Mouse (Mus musculus): ENCODE data around the gene Il1rl2. TPM values are rescaled to one million over a fixed set of nuclear protein-coding genes. Genes with fewer than 3 reads are reported as not detected.
A peak's percentile ranks its signal among the peaks of the same experiment; 100 is the strongest.

Il1rl2 gene
- polyA plus RNA-seq, 1 experiment from 2014 or later = 7.7 TPM

GRCm38 (mm10) chr1:40324955-40325702, 719 bp downstream of the Il1rl2 start:
- H3K9me3 ChIP-seq (ENCODE audit: low read depth, low read length) = no peaks in the 10 kb centered on the region
- peak overlapping the region; percentile 53 for H3K9ac ChIP-seq
- no peaks in the 10 kb centered on the region for H3K36me3 ChIP-seq (ENCODE audit: insufficient read depth)
- peaks cover 9% of the 10 kb centered on the region; the same call in 1 of the 2 replicates for H3K4me1 ChIP-seq (ENCODE audit: insufficient read depth)
- no peak for TF ChIP-seq CTCF (IDR thresholded peaks at IDR 0.05; ENCODE audit: low read depth)
- H3K27ac ChIP-seq (ENCODE audit: low read depth) = no peak overlapping the region
- DNase-seq (peak; percentile 39), ATAC-seq (ENCODE audit: insufficient read depth) (peak; percentile 23; the same call in 1 of the 2 replicates)
- H3K27me3 ChIP-seq (ENCODE audit: insufficient read depth, low read length) = peaks cover 10% of the 10 kb centered on the region; the same call in 1 of the 2 replicates
- 2% methylated on average over 22 of the region's 22 CpGs for WGBS
- peak overlapping the region; percentile 90 for H3K4me2 ChIP-seq
- peak overlapping the region; percentile 46 for H3K4me3 ChIP-seq (ENCODE audit: low read depth, low read length)

GRCm38 (mm10) chr1:40325711-40326327, 1.4 kb downstream of the Il1rl2 start:
- DNase-seq (peak; percentile 11), ATAC-seq (ENCODE audit: insufficient read depth) (peak; percentile 7; the same call in 1 of the 2 replicates)
- Histone ChIP-seq H3K9ac (peak overlapping the region; percentile 53), H3K27ac (ENCODE audit: low read depth) (no peak overlapping the region), H3K4me1 (ENCODE audit: insufficient read depth) (peaks cover 9% of the 10 kb centered on the region; the same call in 1 of the 2 replicates), H3K9me3 (ENCODE audit: low read depth, low read length) (no peaks in the 10 kb centered on the region), H3K4me3 (ENCODE audit: low read depth, low read length) (peak overlapping the region; percentile 46), H3K4me2 (peak overlapping the region; percentile 90), H3K27me3 (ENCODE audit: insufficient read depth, low read length) (peaks cover 10% of the 10 kb centered on the region; the same call in 1 of the 2 replicates), H3K36me3 (ENCODE audit: insufficient read depth) (no peaks in the 10 kb centered on the region)
- TF ChIP-seq CTCF (IDR thresholded peaks at IDR 0.05; ENCODE audit: low read depth) = no peak
- 7% methylated on average over 29 of the region's 29 CpGs for WGBS

- H3K9ac ChIP-seq = no peak overlapping the region
- DNase-seq (no peak), ATAC-seq (ENCODE audit: insufficient read depth) (no peak)
- H3K27me3 ChIP-seq (ENCODE audit: insufficient read depth, low read length) = peaks cover 10% of the 10 kb centered on the region; the same call in 1 of the 2 replicates
- no peaks in the 10 kb centered on the region for H3K36me3 ChIP-seq (ENCODE audit: insufficient read depth)
- no peak overlapping the region for H3K4me2 ChIP-seq
- H3K9me3 ChIP-seq (ENCODE audit: low read depth, low read length) = no peaks in the 10 kb centered on the region
- H3K4me1 ChIP-seq (ENCODE audit: insufficient read depth) = peaks cover 9% of the 10 kb centered on the region; the same call in 1 of the 2 replicates
- WGBS = 76% methylated on average over 3 of the region's 3 CpGs
- no peak overlapping the region for H3K4me3 ChIP-seq (ENCODE audit: low read depth, low read length)
- no peak overlapping the region for H3K27ac ChIP-seq (ENCODE audit: low read depth)
- TF ChIP-seq CTCF (IDR thresholded peaks at IDR 0.05; ENCODE audit: low read depth) = no peak
These were observed 3.2 kb downstream of the Il1rl2 start for GRCm38 (mm10) chr1:40327604-40328003.

GRCm38 (mm10) chr1:40329526-40329925, 5.1 kb downstream of the Il1rl2 start:
- H3K4me3 ChIP-seq (ENCODE audit: low read depth, low read length) = no peak overlapping the region
- no peaks in the 10 kb centered on the region for H3K9me3 ChIP-seq (ENCODE audit: low read depth, low read length)
- WGBS = 78% methylated on average over 1 of the region's 1 CpGs
- H3K27me3 ChIP-seq (ENCODE audit: insufficient read depth, low read length) = peaks cover 10% of the 10 kb centered on the region; the same call in 1 of the 2 replicates
- TF ChIP-seq CTCF (IDR thresholded peaks at IDR 0.05; ENCODE audit: low read depth) = no peak
- H3K4me1 ChIP-seq (ENCODE audit: insufficient read depth) = peaks cover 4% of the 10 kb centered on the region; the same call in 1 of the 2 replicates
- H3K27ac ChIP-seq (ENCODE audit: low read depth) = no peak overlapping the region
- ATAC-seq (ENCODE audit: insufficient read depth) = no peak
- no peak for DNase-seq
- H3K4me2 ChIP-seq = no peak overlapping the region
- no peak overlapping the region for H3K9ac ChIP-seq
- H3K36me3 ChIP-seq (ENCODE audit: insufficient read depth) = no peaks in the 10 kb centered on the region

GRCm38 (mm10) chr1:40330181-40330580, 5.8 kb downstream of the Il1rl2 start:
- no peaks in the 10 kb centered on the region for H3K9me3 ChIP-seq (ENCODE audit: low read depth, low read length)
- no peaks in the 10 kb centered on the region for H3K36me3 ChIP-seq (ENCODE audit: insufficient read depth)
- H3K27me3 ChIP-seq (ENCODE audit: insufficient read depth, low read length) = peaks cover 10% of the 10 kb centered on the region; the same call in 1 of the 2 replicates
- no peak overlapping the region for H3K9ac ChIP-seq
- H3K4me2 ChIP-seq = no peak overlapping the region
- no peak for TF ChIP-seq CTCF (IDR thresholded peaks at IDR 0.05; ENCODE audit: low read depth)
- ATAC-seq (ENCODE audit: insufficient read depth) (no peak), DNase-seq (no peak)
- no peak overlapping the region for H3K27ac ChIP-seq (ENCODE audit: low read depth)
- WGBS = 83% methylated on average over 8 of the region's 8 CpGs
- peaks cover 4% of the 10 kb centered on the region; the same call in 1 of the 2 replicates for H3K4me1 ChIP-seq (ENCODE audit: insufficient read depth)
- no peak overlapping the region for H3K4me3 ChIP-seq (ENCODE audit: low read depth, low read length)

GRCm38 (mm10) chr1:40339346-40339745, 14.9 kb downstream of the Il1rl2 start:
- no peak overlapping the region for H3K4me3 ChIP-seq (ENCODE audit: low read depth, low read length)
- H3K9me3 ChIP-seq (ENCODE audit: low read depth, low read length) = no peaks in the 10 kb centered on the region
- no peak for ATAC-seq (ENCODE audit: insufficient read depth)
- no peak overlapping the region for H3K9ac ChIP-seq
- no peak for DNase-seq
- TF ChIP-seq CTCF (IDR thresholded peaks at IDR 0.05; ENCODE audit: low read depth) = no peak
- H3K27me3 ChIP-seq (ENCODE audit: insufficient read depth, low read length) = no peaks in the 10 kb centered on the region
- H3K27ac ChIP-seq (ENCODE audit: low read depth) = no peak overlapping the region
- 93% methylated on average over 1 of the region's 1 CpGs for WGBS
- no peaks in the 10 kb centered on the region for H3K4me1 ChIP-seq (ENCODE audit: insufficient read depth)
- H3K4me2 ChIP-seq = no peak overlapping the region
- no peaks in the 10 kb centered on the region for H3K36me3 ChIP-seq (ENCODE audit: insufficient read depth)

GRCm38 (mm10) chr1:40340102-40340501, 15.7 kb downstream of the Il1rl2 start:
- 81% methylated on average over 4 of the region's 4 CpGs for whole genome bisulfite sequencing
- Histone ChIP-seq H3K9ac (no peak overlapping the region), H3K4me2 (no peak overlapping the region), H3K4me1 (ENCODE audit: insufficient read depth) (no peaks in the 10 kb centered on the region), H3K9me3 (ENCODE audit: low read depth, low read length) (no peaks in the 10 kb centered on the region), H3K4me3 (ENCODE audit: low read depth, low read length) (no peak overlapping the region), H3K36me3 (ENCODE audit: insufficient read depth) (no peaks in the 10 kb centered on the region), H3K27me3 (ENCODE audit: insufficient read depth, low read length) (no peaks in the 10 kb centered on the region), H3K27ac (ENCODE audit: low read depth) (no peak overlapping the region)
- DNase-seq (no peak), ATAC-seq (ENCODE audit: insufficient read depth) (no peak)
- no peak for TF ChIP-seq CTCF (IDR thresholded peaks at IDR 0.05; ENCODE audit: low read depth)
